Mouse (Mus musculus) left cerebral cortex, postnatal 4 days (tissue): Measurements from ENCODE around the gene Clec3b. TPM values are rescaled to one million over a fixed set of nuclear protein-coding genes. Genes with fewer than 3 reads are reported as not detected.

Experiments used
- DNase-seq: peaks from one replicate; pipeline ENCODE4 v3.0.0-alpha.2; 2022
- intact Hi-C: fragments of 180-260 bp; cut with DNase I; formaldehyde crosslinking; loops from one replicate; pipeline ENCODE4 v1.15.1; 2025
- total RNA-seq, 2 experiments: library from RNA; stranded (reverse); gene quantifications; 2 replicates each; pipeline ENCODE4 v1.2.3; 2021

The Clec3b gene
- total RNA-seq, 2 experiments from 2014 or later, result 7.3 to 8.2 TPM

GRCm38 (mm10) chr9:123152026-123152425 is 1.3 kb downstream of the Clec3b start:
- intact Hi-C loops, result no loop called here
- DNase-seq, result no peak

GRCm38 (mm10) chr9:123153121-123153520 is 2.4 kb downstream of the Clec3b start:
- no peak for DNase-seq
- intact Hi-C loops, result no loop called here

GRCm38 (mm10) chr9:123156910-123157361 is 6.2 kb downstream of the Clec3b start:
- intact Hi-C loops, result loop anchor here (5.0 kb wide), 1 partner anchor 285 kb away; no protein-coding TSS in a partner anchor
- peak; percentile 79 for DNase-seq

- peak; percentile 51 for DNase-seq
- intact Hi-C loops, result loop anchor here (2.0 to 5.0 kb wide), 2 partner anchors 285 to 367 kb away; no protein-coding TSS in a partner anchor
Observed at GRCm38 (mm10) chr9:123157699-123158098, 7.0 kb downstream of the Clec3b start.

GRCm38 (mm10) chr9:123158125-123158836 is 7.5 kb downstream of the Clec3b start:
- no peak for DNase-seq

GRCm38 (mm10) chr9:123159330-123159729 is 8.6 kb downstream of the Clec3b start:
- intact Hi-C loops, result loop anchor here (2.0 to 5.0 kb wide), 2 partner anchors 283 to 365 kb away; no protein-coding TSS in a partner anchor
- DNase-seq, result peak; percentile 67

More at GRCm38 (mm10) chr9:123158125-123158836, 7.5 kb downstream of the Clec3b start:
- intact Hi-C loops, result loop anchor here (2.0 to 5.0 kb wide), 2 partner anchors 284 to 367 kb away; no protein-coding TSS in a partner anchor

GRCm38 (mm10) chr9:123161792-123162191 is 11.0 kb downstream of the Clec3b start:
- no peak for DNase-seq
- intact Hi-C loops, result no loop called here

GRCm38 (mm10) chr9:123162985-123163694 is 12.4 kb downstream of the Clec3b start:
- intact Hi-C loops, result loop anchor here (1.0 kb wide), 1 partner anchor 90 kb away; no protein-coding TSS in a partner anchor
- DNase-seq, result no peak

- no peak for DNase-seq
- intact Hi-C loops, result no loop called here
Observed at GRCm38 (mm10) chr9:123165781-123166443, 15.2 kb downstream of the Clec3b start.

- DNase-seq, result no peak
- intact Hi-C loops, result no loop called here
Observed at GRCm38 (mm10) chr9:123173760-123174159, 23.0 kb downstream of the Clec3b start.

- intact Hi-C loops, result no loop called here
- no peak for DNase-seq
Observed at GRCm38 (mm10) chr9:123174356-123174755, 23.6 kb downstream of the Clec3b start.

GRCm38 (mm10) chr9:123177380-123178048 is 26.8 kb downstream of the Clec3b start:
- intact Hi-C loops, result no loop called here
- no peak for DNase-seq

- intact Hi-C loops, result no loop called here
- DNase-seq, result no peak
Observed at GRCm38 (mm10) chr9:123180003-123180402, 29.3 kb downstream of the Clec3b start.

- no peak for DNase-seq
Observed at GRCm38 (mm10) chr9:123183226-123183625, 32.5 kb downstream of the Clec3b start.

GRCm38 (mm10) chr9:123185546-123185945 is 34.8 kb downstream of the Clec3b start:
- intact Hi-C loops, result no loop called here

More at GRCm38 (mm10) chr9:123183226-123183625, 32.5 kb downstream of the Clec3b start:
- intact Hi-C loops, result no loop called here

GRCm38 (mm10) chr9:123186151-123186550 is 35.4 kb downstream of the Clec3b start:
- no peak for DNase-seq
- intact Hi-C loops, result no loop called here

More at GRCm38 (mm10) chr9:123185546-123185945, 34.8 kb downstream of the Clec3b start:
- DNase-seq, result no peak

- DNase-seq, result no peak
- intact Hi-C loops, result no loop called here
Observed at GRCm38 (mm10) chr9:123187589-123187988, 36.8 kb downstream of the Clec3b start.

- no peak for DNase-seq
Observed at GRCm38 (mm10) chr9:123188271-123188670, 37.5 kb downstream of the Clec3b start.

GRCm38 (mm10) chr9:123200116-123200515 is 49.4 kb downstream of the Clec3b start:
- intact Hi-C loops, result no loop called here
- no peak for DNase-seq

More at GRCm38 (mm10) chr9:123188271-123188670, 37.5 kb downstream of the Clec3b start:
- intact Hi-C loops, result no loop called here

- no peak for DNase-seq
- intact Hi-C loops, result no loop called here
Observed at GRCm38 (mm10) chr9:123206526-123206925, 55.8 kb downstream of the Clec3b start.
